Mouse (Mus musculus): ENCODE measurements around the gene Plppr1.

GRCm38 (mm10) chr4:49059402-49060381, 619 bp downstream of the Plppr1 start:
- TF ChIP-seq POLR2A (IDR thresholded peaks at IDR 0.05; ENCODE audit: insufficient read depth, low read depth, low read length), result no peak
- TF ChIP-seq CTCF (IDR thresholded peaks at IDR 0.05; ENCODE audit: insufficient read depth, low read depth, low read length), result 0 out of 2 replicates have a peak, but pooled peaks have one; percentile 24
